Mouse (Mus musculus) ES-Bruce4 (cell line): ENCODE data around the gene Hoxa4.

Experiments used
- CTCF ChIP-seq: IDR thresholded peaks from one replicate; pipeline ENCODE4 v1.8.1; 2011; ENCODE audit warnings: low read depth, low read length
- POLR2A ChIP-seq: IDR thresholded peaks from one replicate; pipeline ENCODE4 v1.8.1; 2011; ENCODE audit warnings: low read length; ENCODE audit not compliant: insufficient read depth

GRCm38 (mm10) chr6:52178918-52179665, 12.5 kb downstream of the Hoxa4 start:
- TF ChIP-seq CTCF = no peak
- no peak for TF ChIP-seq POLR2A
